Mouse (Mus musculus): Measurements from ENCODE around the gene Nfkb1.

The Nfkb1 gene

GRCm38 (mm10) chr3:135702658-135703057 is 11.3 kb upstream of the Nfkb1 start:
- DNase-seq (ENCODE audit: inconsistent age in 2 of 2, low spot score in 1 of 2) = no peak

GRCm38 (mm10) chr3:135699523-135700264 is 8.3 kb upstream of the Nfkb1 start:
- no peak for DNase-seq (ENCODE audit: inconsistent age in 2 of 2, low spot score in 1 of 2)

- no peak for DNase-seq (ENCODE audit: inconsistent age in 2 of 2, low spot score in 1 of 2)
Measured at GRCm38 (mm10) chr3:135698466-135698975, 7.2 kb upstream of the Nfkb1 start.

- no peak for DNase-seq (ENCODE audit: inconsistent age in 2 of 2, low spot score in 1 of 2)
Measured at GRCm38 (mm10) chr3:135696262-135696661, 4.9 kb upstream of the Nfkb1 start.

- DNase-seq (ENCODE audit: inconsistent age in 2 of 2, low spot score in 1 of 2) = peak; percentile 70 to 89
Measured at GRCm38 (mm10) chr3:135692999-135693398, 1.7 kb upstream of the Nfkb1 start.

GRCm38 (mm10) chr3:135690568-135691190 is 668 bp downstream of the Nfkb1 start:
- DNase-seq (ENCODE audit: inconsistent age in 2 of 2, low spot score in 1 of 2) = peak; percentile 70 to 91

- DNase-seq (ENCODE audit: inconsistent age in 2 of 2, low spot score in 1 of 2) = no peak
Measured at GRCm38 (mm10) chr3:135689773-135690567, 1.4 kb downstream of the Nfkb1 start.

- DNase-seq (ENCODE audit: inconsistent age in 2 of 2, low spot score in 1 of 2) = peak in 1 of 2 experiments; percentile 72
Measured at GRCm38 (mm10) chr3:135688970-135689772, 2.2 kb downstream of the Nfkb1 start.

- DNase-seq (ENCODE audit: inconsistent age in 2 of 2, low spot score in 1 of 2) = no peak
Measured at GRCm38 (mm10) chr3:135687965-135688364, 3.4 kb downstream of the Nfkb1 start.

- DNase-seq (ENCODE audit: inconsistent age in 2 of 2, low spot score in 1 of 2) = no peak
Measured at GRCm38 (mm10) chr3:135686419-135686818, 4.9 kb downstream of the Nfkb1 start.

GRCm38 (mm10) chr3:135683275-135683674 is 8.1 kb downstream of the Nfkb1 start:
- DNase-seq (ENCODE audit: inconsistent age in 2 of 2, low spot score in 1 of 2) = no peak

- DNase-seq (ENCODE audit: inconsistent age in 2 of 2, low spot score in 1 of 2) = no peak
Measured at GRCm38 (mm10) chr3:135682240-135682639, 9.1 kb downstream of the Nfkb1 start.

GRCm38 (mm10) chr3:135681272-135681783 is 10.0 kb downstream of the Nfkb1 start:
- DNase-seq (ENCODE audit: inconsistent age in 2 of 2, low spot score in 1 of 2) = peak in 1 of 2 experiments; percentile 61

GRCm38 (mm10) chr3:135680213-135680843 is 11.0 kb downstream of the Nfkb1 start:
- DNase-seq (ENCODE audit: inconsistent age in 2 of 2, low spot score in 1 of 2) = peak in 1 of 2 experiments; percentile 36

GRCm38 (mm10) chr3:135677064-135677463 is 14.3 kb downstream of the Nfkb1 start:
- DNase-seq (ENCODE audit: inconsistent age in 2 of 2, low spot score in 1 of 2) = no peak

GRCm38 (mm10) chr3:135676364-135676763 is 15.0 kb downstream of the Nfkb1 start:
- DNase-seq (ENCODE audit: inconsistent age in 2 of 2, low spot score in 1 of 2) = peak in 1 of 2 experiments; percentile 57

- DNase-seq (ENCODE audit: inconsistent age in 2 of 2, low spot score in 1 of 2) = no peak
Measured at GRCm38 (mm10) chr3:135675480-135675879, 15.9 kb downstream of the Nfkb1 start.

GRCm38 (mm10) chr3:135674716-135675392 is 16.5 kb downstream of the Nfkb1 start:
- DNase-seq (ENCODE audit: inconsistent age in 2 of 2, low spot score in 1 of 2) = peak in 1 of 2 experiments; percentile 75

GRCm38 (mm10) chr3:135673695-135674094 is 17.7 kb downstream of the Nfkb1 start:
- no peak for DNase-seq (ENCODE audit: inconsistent age in 2 of 2, low spot score in 1 of 2)

All from adrenal gland, adult (tissue).